Mouse (Mus musculus): ENCODE measurements at regions not wholly inside any gene's neighbourhood (a gene's known extent, or its start where the extent isn't known, plus 50 kb on each side); places are given as distances from the start of the nearest gene placed in this dataset.

GRCm38 (mm10) chr5:73891606-73892005 is 176.6 kb downstream of the Usp46 start:
- no peaks in the 10 kb centered on the region for H3K27me3 ChIP-seq (ENCODE audit: control insufficient read depth, insufficient read depth, low read length)
- no peaks in the 10 kb centered on the region for H3K4me1 ChIP-seq (replicated peaks; ENCODE audit: control insufficient read depth, insufficient read depth, low read length)
- no peaks in the 10 kb centered on the region for H3K36me3 ChIP-seq (ENCODE audit: control insufficient read depth, insufficient read depth, low read length)
- H3K4me3 ChIP-seq (ENCODE audit: control insufficient read depth, insufficient read depth, low read length): no peak overlapping the region
- no peak overlapping the region for H3K27ac ChIP-seq (ENCODE audit: control insufficient read depth, insufficient read depth, low read length)
- no peak for TF ChIP-seq POLR2A (IDR thresholded peaks at IDR 0.05; ENCODE audit: control insufficient read depth, extremely low read depth, insufficient read depth, low read length, poor library complexity)
- TF ChIP-seq CTCF (IDR thresholded peaks at IDR 0.05; ENCODE audit: borderline replicate concordance, control insufficient read depth, extremely low read depth, insufficient read depth, low read length, poor library complexity): no peak
- WGBS: 72% methylated on average over 11 of the region's 11 CpGs
- no peak for DNase-seq

GRCm38 (mm10) chr5:73892440-73893225 is 175.6 kb downstream of the Usp46 start:
- no peaks in the 10 kb centered on the region for H3K27me3 ChIP-seq (ENCODE audit: control insufficient read depth, insufficient read depth, low read length)
- no peaks in the 10 kb centered on the region for H3K4me1 ChIP-seq (replicated peaks; ENCODE audit: control insufficient read depth, insufficient read depth, low read length)
- TF ChIP-seq POLR2A (IDR thresholded peaks at IDR 0.05; ENCODE audit: control insufficient read depth, extremely low read depth, insufficient read depth, low read length, poor library complexity) (no peak), CTCF (IDR thresholded peaks at IDR 0.05; ENCODE audit: borderline replicate concordance, control insufficient read depth, extremely low read depth, insufficient read depth, low read length, poor library complexity) (no peak)
- 78% methylated on average over 4 of the region's 4 CpGs for WGBS
- no peak overlapping the region for H3K27ac ChIP-seq (ENCODE audit: control insufficient read depth, insufficient read depth, low read length)
- no peak overlapping the region for H3K4me3 ChIP-seq (ENCODE audit: control insufficient read depth, insufficient read depth, low read length)
- no peak for DNase-seq
- no peaks in the 10 kb centered on the region for H3K36me3 ChIP-seq (ENCODE audit: control insufficient read depth, insufficient read depth, low read length)

- TF ChIP-seq POLR2A (IDR thresholded peaks at IDR 0.05; ENCODE audit: control insufficient read depth, extremely low read depth, insufficient read depth, low read length, poor library complexity) (no peak), CTCF (IDR thresholded peaks at IDR 0.05; ENCODE audit: borderline replicate concordance, control insufficient read depth, extremely low read depth, insufficient read depth, low read length, poor library complexity) (no peak)
- DNase-seq: no peak
- Histone ChIP-seq H3K4me3 (ENCODE audit: control insufficient read depth, insufficient read depth, low read length) (no peak overlapping the region), H3K36me3 (ENCODE audit: control insufficient read depth, insufficient read depth, low read length) (no peaks in the 10 kb centered on the region), H3K4me1 (replicated peaks; ENCODE audit: control insufficient read depth, insufficient read depth, low read length) (no peaks in the 10 kb centered on the region), H3K27ac (ENCODE audit: control insufficient read depth, insufficient read depth, low read length) (no peak overlapping the region), H3K27me3 (ENCODE audit: control insufficient read depth, insufficient read depth, low read length) (no peaks in the 10 kb centered on the region)
- WGBS: 96% methylated on average over 5 of the region's 5 CpGs
Measured at GRCm38 (mm10) chr5:73895186-73895585, 173.0 kb downstream of the Usp46 start.

GRCm38 (mm10) chr5:73896785-73897184 is 171.4 kb downstream of the Usp46 start:
- Histone ChIP-seq H3K4me3 (ENCODE audit: control insufficient read depth, insufficient read depth, low read length) (no peak overlapping the region), H3K36me3 (ENCODE audit: control insufficient read depth, insufficient read depth, low read length) (no peaks in the 10 kb centered on the region), H3K4me1 (replicated peaks; ENCODE audit: control insufficient read depth, insufficient read depth, low read length) (no peaks in the 10 kb centered on the region), H3K27me3 (ENCODE audit: control insufficient read depth, insufficient read depth, low read length) (no peaks in the 10 kb centered on the region), H3K27ac (ENCODE audit: control insufficient read depth, insufficient read depth, low read length) (no peak overlapping the region)
- 97% methylated on average over 1 of the region's 1 CpGs for WGBS
- DNase-seq: no peak
- TF ChIP-seq POLR2A (IDR thresholded peaks at IDR 0.05; ENCODE audit: control insufficient read depth, extremely low read depth, insufficient read depth, low read length, poor library complexity) (no peak), CTCF (IDR thresholded peaks at IDR 0.05; ENCODE audit: borderline replicate concordance, control insufficient read depth, extremely low read depth, insufficient read depth, low read length, poor library complexity) (no peak)

- Histone ChIP-seq H3K27me3 (ENCODE audit: control insufficient read depth, insufficient read depth, low read length) (no peaks in the 10 kb centered on the region), H3K36me3 (ENCODE audit: control insufficient read depth, insufficient read depth, low read length) (no peaks in the 10 kb centered on the region), H3K27ac (ENCODE audit: control insufficient read depth, insufficient read depth, low read length) (no peak overlapping the region), H3K4me1 (replicated peaks; ENCODE audit: control insufficient read depth, insufficient read depth, low read length) (no peaks in the 10 kb centered on the region), H3K4me3 (ENCODE audit: control insufficient read depth, insufficient read depth, low read length) (no peak overlapping the region)
- DNase-seq: no peak
- 90% methylated on average over 1 of the region's 1 CpGs for WGBS
- TF ChIP-seq CTCF (IDR thresholded peaks at IDR 0.05; ENCODE audit: borderline replicate concordance, control insufficient read depth, extremely low read depth, insufficient read depth, low read length, poor library complexity) (no peak), POLR2A (IDR thresholded peaks at IDR 0.05; ENCODE audit: control insufficient read depth, extremely low read depth, insufficient read depth, low read length, poor library complexity) (no peak)
Measured at GRCm38 (mm10) chr5:73901651-73902050, 166.6 kb downstream of the Usp46 start.

GRCm38 (mm10) chr5:73902470-73903218 is 165.6 kb downstream of the Usp46 start:
- no peak overlapping the region for H3K27ac ChIP-seq (ENCODE audit: control insufficient read depth, insufficient read depth, low read length)
- DNase-seq: no peak
- no peaks in the 10 kb centered on the region for H3K27me3 ChIP-seq (ENCODE audit: control insufficient read depth, insufficient read depth, low read length)
- H3K4me3 ChIP-seq (ENCODE audit: control insufficient read depth, insufficient read depth, low read length): no peak overlapping the region
- no peaks in the 10 kb centered on the region for H3K4me1 ChIP-seq (replicated peaks; ENCODE audit: control insufficient read depth, insufficient read depth, low read length)
- 13% methylated on average over 7 of the region's 7 CpGs for WGBS
- H3K36me3 ChIP-seq (ENCODE audit: control insufficient read depth, insufficient read depth, low read length): no peaks in the 10 kb centered on the region
- TF ChIP-seq POLR2A (IDR thresholded peaks at IDR 0.05; ENCODE audit: control insufficient read depth, extremely low read depth, insufficient read depth, low read length, poor library complexity): no peak
- TF ChIP-seq CTCF (IDR thresholded peaks at IDR 0.05; ENCODE audit: borderline replicate concordance, control insufficient read depth, extremely low read depth, insufficient read depth, low read length, poor library complexity): no peak
